Mouse (Mus musculus): Measurements from ENCODE around the gene Rrp7a. TPM values are rescaled to one million over a fixed set of nuclear protein-coding genes. Genes with fewer than 3 reads are reported as not detected.

The Rrp7a gene
- polyA plus RNA-seq, 1 experiment from 2014 or later: 87.2 TPM

GRCm38 (mm10) chr15:83070942-83071341 is 51.7 kb downstream of the Rrp7a start:
- H3K4me1 ChIP-seq: no peaks in the 10 kb centered on the region
- no peak overlapping the region for H3K4me3 ChIP-seq
- H3K27ac ChIP-seq (replicated peaks): no peak overlapping the region
- no peaks in the 10 kb centered on the region for H3K9me3 ChIP-seq
- H3K27me3 ChIP-seq (replicated peaks; ENCODE audit: low read depth, poor library complexity, severe bottlenecking): peaks cover under 1% of the 10 kb centered on the region; the same call in 1 of the 2 replicates
- 89% methylated on average over 3 of the region's 3 CpGs for WGBS
- DNase-seq (ENCODE audit: low spot score): no peak
- no peaks in the 10 kb centered on the region for H3K36me3 ChIP-seq (replicated peaks)

DNA sequence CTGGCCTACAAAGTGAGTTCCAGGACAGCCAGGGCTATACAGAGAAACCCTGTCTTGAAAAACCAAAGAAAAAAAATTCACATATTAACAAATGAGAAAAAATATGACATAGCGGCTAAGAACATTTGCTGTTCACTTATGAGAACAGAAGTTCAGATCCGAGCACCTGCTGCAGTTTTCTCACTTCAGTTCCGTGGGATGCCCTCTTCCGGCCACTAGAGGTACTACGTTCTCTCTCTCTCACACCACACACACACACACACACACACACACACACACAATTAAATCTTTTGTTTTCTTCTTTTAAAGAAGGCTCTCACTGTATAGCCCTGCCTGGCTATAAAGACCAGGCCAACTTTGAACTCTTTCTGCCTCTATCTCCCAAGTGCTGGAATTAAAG is 54.3 kb downstream of the Rrp7a start:
- Histone ChIP-seq H3K36me3 (replicated peaks) (no peaks in the 10 kb centered on the region), H3K27me3 (replicated peaks; ENCODE audit: low read depth, poor library complexity, severe bottlenecking) (no peaks in the 10 kb centered on the region), H3K4me3 (no peak overlapping the region), H3K4me1 (no peaks in the 10 kb centered on the region), H3K9me3 (no peaks in the 10 kb centered on the region), H3K27ac (replicated peaks) (no peak overlapping the region)
- 92% methylated on average over 5 of the region's 5 CpGs for WGBS
- DNase-seq (ENCODE audit: low spot score): no peak

DNA sequence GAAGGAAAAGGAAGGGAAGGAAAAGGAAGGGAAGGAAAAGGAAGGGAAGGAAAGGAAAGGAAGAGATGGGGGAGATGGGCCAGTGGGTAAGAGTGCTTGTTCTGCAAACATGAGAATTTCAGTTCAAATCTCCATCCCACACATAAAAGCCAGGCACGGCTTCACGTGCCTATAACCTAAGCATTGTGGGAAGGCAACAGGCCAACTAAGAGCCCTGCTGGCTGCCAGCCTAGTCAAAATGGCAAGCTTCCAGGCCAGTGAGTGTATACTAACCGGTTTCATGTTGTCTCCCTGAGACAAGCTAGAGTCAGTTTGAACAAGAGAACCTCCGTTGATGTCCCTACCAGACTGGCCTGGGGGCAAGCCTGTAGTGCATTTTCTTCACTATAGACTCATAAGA is 57.1 kb downstream of the Rrp7a start:
- WGBS: 86% methylated on average over 4 of the region's 4 CpGs
- Histone ChIP-seq H3K27me3 (replicated peaks; ENCODE audit: low read depth, poor library complexity, severe bottlenecking) (no peaks in the 10 kb centered on the region; the same call in 1 of the 2 replicates), H3K36me3 (replicated peaks) (no peaks in the 10 kb centered on the region), H3K27ac (replicated peaks) (no peak overlapping the region), H3K9me3 (no peaks in the 10 kb centered on the region), H3K4me3 (no peak overlapping the region), H3K4me1 (peaks cover 11% of the 10 kb centered on the region)
- no peak for DNase-seq (ENCODE audit: low spot score)

Other genes starting within 250 kb of the Rrp7a start
- 8.4 and 8.5 TPM in 2 replicates for gene Tcf20, start 134.9 kb downstream of the Rrp7a start, polyA plus RNA-seq (2016; fragmentation: Nextera tagmentation; extraction: Ambion mirVana)
- 2.4 and 2.6 TPM in 2 replicates for gene Nfam1, start 89.5 kb downstream of the Rrp7a start, polyA plus RNA-seq (2016; fragmentation: Nextera tagmentation; extraction: Ambion mirVana)
- 49.0 and 50.5 TPM in 2 replicates for gene Serhl, start 33.3 kb downstream of the Rrp7a start, polyA plus RNA-seq (2016; fragmentation: Nextera tagmentation; extraction: Ambion mirVana)
- gene Poldip3, start 26.6 kb upstream of the Rrp7a start, polyA plus RNA-seq (2016; fragmentation: Nextera tagmentation; extraction: Ambion mirVana): 181 and 182 TPM in 2 replicates
- gene Cyb5r3, start 49.8 kb upstream of the Rrp7a start, polyA plus RNA-seq (2016; fragmentation: Nextera tagmentation; extraction: Ambion mirVana): 194 and 204 TPM in 2 replicates
- 0.34 and 0.77 TPM in 2 replicates for gene A4galt, start 129.0 kb upstream of the Rrp7a start, polyA plus RNA-seq (2016; fragmentation: Nextera tagmentation; extraction: Ambion mirVana)
- gene Arfgap3, start 227.4 kb upstream of the Rrp7a start, polyA plus RNA-seq (2016; fragmentation: Nextera tagmentation; extraction: Ambion mirVana): 27.2 and 29.1 TPM in 2 replicates